Mouse (Mus musculus) urinary bladder, postnatal 10 days (tissue): Measurements from ENCODE around the gene Galc.

Experiments used
- DNase-seq: peaks from one replicate; pipeline ENCODE4 v3.0.0; 2022; ENCODE audit warnings: low spot score

Gene Galc

GRCm38 (mm10) chr12:98181729-98182128 is 77.5 kb downstream of the Galc start:
- DNase-seq = no peak

DNA sequence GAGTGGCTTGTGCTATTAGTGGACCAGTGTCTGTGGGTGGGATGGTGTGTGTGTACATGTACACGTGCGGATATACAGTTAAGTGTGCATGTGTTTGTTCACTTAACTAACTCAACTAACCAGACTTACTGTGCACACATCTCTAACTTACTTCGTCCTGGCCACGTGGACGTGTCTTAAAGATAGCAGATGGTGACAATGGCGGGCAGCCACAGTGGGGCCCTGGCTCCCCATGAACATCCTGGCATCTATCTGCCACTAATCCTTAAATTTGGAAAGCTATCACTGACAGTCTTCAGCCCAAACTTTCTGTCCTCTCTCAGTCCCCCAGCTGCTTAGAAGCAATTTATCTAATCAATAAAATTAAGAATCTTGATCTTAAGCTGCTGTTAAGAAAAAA is 78.5 kb downstream of the Galc start:
- no peak for DNase-seq

- DNase-seq = no peak
These were observed 78.9 kb downstream of the Galc start for GRCm38 (mm10) chr12:98180235-98180800.

DNA sequence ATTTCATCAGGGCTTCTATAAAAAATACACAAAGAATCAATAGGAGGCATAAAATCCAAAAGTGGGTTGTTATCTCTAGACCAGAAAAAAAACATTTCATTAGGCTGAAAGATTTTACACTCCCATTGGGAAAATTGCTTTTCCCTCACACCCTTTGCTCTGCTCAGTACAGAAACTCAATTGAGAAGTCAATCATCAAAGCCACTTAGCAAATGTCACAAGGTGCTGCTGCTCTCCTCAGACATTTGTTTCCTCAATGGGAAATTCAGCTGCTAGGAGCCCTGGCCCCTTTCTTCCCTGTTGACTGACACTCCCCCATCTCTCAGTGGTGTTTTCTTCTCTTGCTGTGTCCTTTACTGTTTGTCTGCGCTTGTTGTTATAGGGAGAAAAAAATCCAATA is 79.8 kb downstream of the Galc start:
- DNase-seq = no peak

- no peak for DNase-seq
These were observed 82.6 kb downstream of the Galc start for GRCm38 (mm10) chr12:98176632-98177031.

DNA sequence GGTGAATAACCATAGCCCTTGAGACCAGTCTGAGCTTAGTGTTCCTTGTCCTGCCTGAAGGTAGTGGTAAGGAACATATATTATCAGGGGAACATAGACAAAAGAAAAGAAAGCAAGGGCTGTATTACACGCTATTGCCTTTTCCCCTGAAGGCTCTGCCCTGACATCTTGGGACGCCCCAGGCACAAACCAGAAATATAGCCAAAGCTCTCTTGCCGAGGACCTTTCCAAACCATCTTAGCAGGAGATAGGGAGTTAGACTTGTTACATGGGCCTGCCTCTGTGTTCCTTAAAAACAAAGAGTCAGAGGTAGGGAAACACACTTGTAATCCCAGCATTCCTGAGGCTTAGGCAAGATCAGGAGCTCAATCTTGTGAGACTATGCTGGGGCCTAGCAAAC is 97.4 kb downstream of the Galc start:
- DNase-seq = no peak

- DNase-seq = no peak
These were observed 98.4 kb downstream of the Galc start for GRCm38 (mm10) chr12:98160867-98161266.
